Mouse (Mus musculus) stomach, embryonic 15.5 days (tissue): Measurements from ENCODE around the gene Cep170b. TPM values are rescaled to one million over a fixed set of nuclear protein-coding genes. Genes with fewer than 3 reads are reported as not detected.
A peak's percentile ranks its signal among the peaks of the same experiment; 100 is the strongest.

Experiments
- ATAC-seq: fragments of 200-750 bp; cut with Nextera tagmentation; 2 replicates; pipeline ENCODE4 v1.8.0; 2017; ENCODE audit warnings: low read depth, moderate number of reproducible peaks, moderate TSS enrichment; ENCODE audit not compliant: insufficient read depth, low FRiP score
- H3K27ac ChIP-seq: fragments of 300-500 bp; sonication (generic); 2 replicates; pipeline ENCODE4 v1.5.1; 2015; ENCODE audit warnings: mild to moderate bottlenecking, inconsistent platforms
- H3K27me3 ChIP-seq: fragments of 300-500 bp; sonication (generic); replicated peaks from 2 replicates; pipeline ENCODE4 v1.6.1; 2015; ENCODE audit warnings: inconsistent platforms
- H3K36me3 ChIP-seq: fragments of 300-500 bp; sonication (generic); 2 replicates; pipeline ENCODE4 v1.6.1; 2015; ENCODE audit warnings: inconsistent platforms
- H3K4me1 ChIP-seq: fragments of 300-500 bp; sonication (generic); 2 replicates; pipeline ENCODE4 v1.6.1; 2015; ENCODE audit warnings: inconsistent platforms
- H3K4me2 ChIP-seq: fragments of 300-500 bp; sonication (generic); 2 replicates; pipeline ENCODE4 v1.6.1; 2015; ENCODE audit warnings: mild to moderate bottlenecking, inconsistent platforms
- H3K4me3 ChIP-seq: fragments of 300-500 bp; sonication (generic); replicated peaks from 2 replicates; pipeline ENCODE4 v1.5.1; 2015; ENCODE audit warnings: inconsistent platforms
- H3K9ac ChIP-seq: fragments of 300-500 bp; sonication (generic); 2 replicates; pipeline ENCODE4 v1.6.1; 2015; ENCODE audit warnings: inconsistent platforms
- H3K9me3 ChIP-seq: fragments of 300-500 bp; sonication (generic); 2 replicates; pipeline ENCODE4 v1.6.1; 2016; ENCODE audit warnings: inconsistent platforms
- WGBS: fragments of 180-500 bp; shearing (Covaris S2); methylation state at CpG from one replicate; pipeline ENCODE4 v1.1.7; 2015; 5-methylcytosine and 5-hydroxymethylcytosine counted together
- polyA plus RNA-seq: library from polyadenylated mRNA; unstranded; fragments of >200 nt; fragmentation: Nextera tagmentation; extraction: Ambion mirVana; gene quantifications from 2 replicates; pipeline ENCODE4 v1.2.1, GENCODE M21; 2015

The Cep170b gene
- polyA plus RNA-seq, 1 experiment from 2014 or later: 24.3 TPM

DNA sequence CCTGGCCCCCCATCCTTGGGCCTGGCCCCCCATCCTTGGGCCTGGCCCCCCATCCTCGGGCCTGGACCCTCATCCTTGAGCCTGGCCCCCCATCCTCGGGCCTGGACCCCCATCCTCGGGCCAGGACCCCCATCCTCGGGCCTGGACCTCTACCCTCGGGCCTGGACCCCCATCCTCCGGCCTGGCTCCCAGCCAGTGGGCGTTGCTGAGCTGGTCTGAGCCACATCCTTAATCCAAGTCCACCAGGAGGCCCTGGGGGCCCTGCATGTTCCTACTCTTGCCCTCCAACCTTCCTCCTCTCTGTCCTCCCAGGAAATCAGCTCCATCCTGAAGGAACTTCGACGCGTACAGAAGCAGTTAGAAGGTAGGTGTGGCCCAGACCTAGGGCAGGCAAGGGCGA is 24.0 kb downstream of the Cep170b start:
- 84% methylated on average over 11 of the region's 11 CpGs for WGBS
- H3K9ac ChIP-seq: no peak overlapping the region; the same call in 1 of the 2 replicates

GRCm38 (mm10) chr12:112744891-112745580 is 24.8 kb downstream of the Cep170b start:
- H3K27me3 ChIP-seq: no peaks in the 10 kb centered on the region
- no peak overlapping the region for H3K4me3 ChIP-seq
- H3K27ac ChIP-seq: no peak overlapping the region
- H3K9me3 ChIP-seq: no peaks in the 10 kb centered on the region
- H3K36me3 ChIP-seq: peaks cover 6% of the 10 kb centered on the region; the same call in 1 of the 2 replicates
- no peak for ATAC-seq
- 82% methylated on average over 10 of the region's 10 CpGs for WGBS
- no peak overlapping the region for H3K4me2 ChIP-seq
- H3K9ac ChIP-seq: no peak overlapping the region
- H3K4me1 ChIP-seq: peaks cover 19% of the 10 kb centered on the region

More for the DNA sequence above, 24.0 kb downstream of the Cep170b start:
- Histone ChIP-seq H3K4me2 (no peak overlapping the region), H3K27ac (no peak overlapping the region), H3K9me3 (no peaks in the 10 kb centered on the region), H3K36me3 (peaks cover 9% of the 10 kb centered on the region; the same call in 1 of the 2 replicates), H3K27me3 (no peaks in the 10 kb centered on the region), H3K4me3 (no peak overlapping the region), H3K4me1 (peaks cover 19% of the 10 kb centered on the region)
- no peak for ATAC-seq

GRCm38 (mm10) chr12:112745716-112746115 is 25.5 kb downstream of the Cep170b start:
- Histone ChIP-seq H3K9me3 (no peaks in the 10 kb centered on the region), H3K4me1 (peaks cover 19% of the 10 kb centered on the region), H3K9ac (no peak overlapping the region), H3K27ac (no peak overlapping the region), H3K4me3 (no peak overlapping the region), H3K36me3 (peaks cover 3% of the 10 kb centered on the region; the same call in 1 of the 2 replicates), H3K27me3 (no peaks in the 10 kb centered on the region), H3K4me2 (no peak overlapping the region)
- no peak for ATAC-seq
- 85% methylated on average over 10 of the region's 10 CpGs for WGBS

DNA sequence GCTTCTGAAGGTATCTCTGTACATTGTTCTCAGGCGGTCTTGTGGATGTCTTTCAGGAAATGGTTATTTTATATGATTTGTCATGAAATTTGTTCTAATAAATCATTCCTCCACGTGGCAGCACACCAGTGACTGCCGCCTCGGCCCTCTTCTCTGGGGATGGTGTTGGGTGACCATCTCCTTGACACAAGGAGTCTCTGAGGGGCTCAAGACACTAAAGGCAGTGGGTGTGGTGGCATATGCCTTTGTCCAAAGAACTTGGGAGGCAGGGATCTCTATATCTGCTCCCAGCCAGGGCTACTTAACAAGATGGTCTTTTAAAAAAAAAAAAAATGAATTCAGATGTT is 26.2 kb downstream of the Cep170b start:
- no peak overlapping the region for H3K4me2 ChIP-seq
- no peak for ATAC-seq
- H3K27me3 ChIP-seq: no peaks in the 10 kb centered on the region
- peaks cover 3% of the 10 kb centered on the region; the same call in 1 of the 2 replicates for H3K36me3 ChIP-seq
- no peak overlapping the region for H3K4me3 ChIP-seq
- no peaks in the 10 kb centered on the region for H3K9me3 ChIP-seq
- H3K4me1 ChIP-seq: peaks cover 19% of the 10 kb centered on the region
- H3K27ac ChIP-seq: no peak overlapping the region
- no peak overlapping the region for H3K9ac ChIP-seq
- 70% methylated on average over 4 of the region's 4 CpGs for WGBS

GRCm38 (mm10) chr12:112746808-112747605 is 26.8 kb downstream of the Cep170b start:
- no peak for ATAC-seq
- WGBS: 31% methylated on average over 10 of the region's 10 CpGs
- H3K4me3 ChIP-seq: no peak overlapping the region
- H3K9ac ChIP-seq: no peak overlapping the region
- no peaks in the 10 kb centered on the region for H3K27me3 ChIP-seq
- H3K4me2 ChIP-seq: no peak overlapping the region
- H3K36me3 ChIP-seq: peaks cover 3% of the 10 kb centered on the region; the same call in 1 of the 2 replicates
- H3K27ac ChIP-seq: peak overlapping the region; percentile 17; the same call in 1 of the 2 replicates
- H3K9me3 ChIP-seq: no peaks in the 10 kb centered on the region
- peaks cover 19% of the 10 kb centered on the region for H3K4me1 ChIP-seq

GRCm38 (mm10) chr12:112747606-112747970 is 27.3 kb downstream of the Cep170b start:
- H3K27ac ChIP-seq: no peak overlapping the region
- H3K4me2 ChIP-seq: no peak overlapping the region
- ATAC-seq: no peak
- H3K9me3 ChIP-seq: no peaks in the 10 kb centered on the region
- peaks cover 3% of the 10 kb centered on the region; the same call in 1 of the 2 replicates for H3K36me3 ChIP-seq
- H3K4me1 ChIP-seq: peaks cover 16% of the 10 kb centered on the region
- 73% methylated on average over 8 of the region's 8 CpGs for whole genome bisulfite sequencing
- no peaks in the 10 kb centered on the region for H3K27me3 ChIP-seq
- H3K4me3 ChIP-seq: no peak overlapping the region
- no peak overlapping the region for H3K9ac ChIP-seq

- no peak for ATAC-seq
- Histone ChIP-seq H3K4me2 (no peak overlapping the region), H3K36me3 (no peaks in the 10 kb centered on the region), H3K4me3 (no peak overlapping the region), H3K4me1 (peaks cover 4% of the 10 kb centered on the region), H3K27me3 (no peaks in the 10 kb centered on the region), H3K9ac (no peak overlapping the region), H3K9me3 (no peaks in the 10 kb centered on the region), H3K27ac (no peak overlapping the region)
- 79% methylated on average over 12 of the region's 12 CpGs for WGBS
Measured at GRCm38 (mm10) chr12:112750976-112751375, 30.7 kb downstream of the Cep170b start.

GRCm38 (mm10) chr12:112752399-112752798 is 32.1 kb downstream of the Cep170b start:
- WGBS: 52% methylated on average over 2 of the region's 2 CpGs
- ATAC-seq: no peak
- no peak overlapping the region for H3K4me3 ChIP-seq
- no peak overlapping the region for H3K27ac ChIP-seq
- no peaks in the 10 kb centered on the region for H3K36me3 ChIP-seq
- no peak overlapping the region for H3K9ac ChIP-seq
- no peaks in the 10 kb centered on the region for H3K27me3 ChIP-seq
- no peak overlapping the region for H3K4me2 ChIP-seq
- no peaks in the 10 kb centered on the region for H3K9me3 ChIP-seq
- H3K4me1 ChIP-seq: no peaks in the 10 kb centered on the region

DNA sequence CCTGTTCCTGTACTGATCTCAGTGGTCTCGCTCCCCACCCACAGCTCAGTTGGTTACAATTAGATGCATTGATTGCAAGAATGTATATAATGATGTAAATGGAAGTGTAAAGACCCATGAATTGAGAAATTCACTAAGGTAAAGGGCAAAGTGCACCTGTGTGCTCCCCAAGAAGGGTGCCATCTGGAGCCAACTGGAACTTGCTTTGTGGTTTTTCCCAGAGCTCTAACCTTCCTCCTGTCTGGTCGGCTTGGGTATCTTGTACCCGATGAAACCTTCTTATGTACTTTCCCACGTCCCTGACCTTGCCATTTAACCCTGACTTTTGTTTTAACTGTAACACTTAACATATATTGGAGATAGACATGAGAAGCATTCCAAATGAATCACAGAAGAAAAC is 35.6 kb downstream of the Cep170b start:
- Histone ChIP-seq H3K27ac (no peak overlapping the region), H3K4me2 (no peak overlapping the region), H3K4me1 (no peaks in the 10 kb centered on the region), H3K9ac (no peak overlapping the region), H3K36me3 (no peaks in the 10 kb centered on the region), H3K27me3 (no peaks in the 10 kb centered on the region), H3K4me3 (no peak overlapping the region), H3K9me3 (no peaks in the 10 kb centered on the region)
- WGBS: 64% methylated on average over 4 of the region's 4 CpGs
- no peak for ATAC-seq

GRCm38 (mm10) chr12:112757896-112758295 is 37.6 kb downstream of the Cep170b start:
- Histone ChIP-seq H3K4me2 (no peak overlapping the region), H3K4me3 (no peak overlapping the region)
- no peak for ATAC-seq

DNA sequence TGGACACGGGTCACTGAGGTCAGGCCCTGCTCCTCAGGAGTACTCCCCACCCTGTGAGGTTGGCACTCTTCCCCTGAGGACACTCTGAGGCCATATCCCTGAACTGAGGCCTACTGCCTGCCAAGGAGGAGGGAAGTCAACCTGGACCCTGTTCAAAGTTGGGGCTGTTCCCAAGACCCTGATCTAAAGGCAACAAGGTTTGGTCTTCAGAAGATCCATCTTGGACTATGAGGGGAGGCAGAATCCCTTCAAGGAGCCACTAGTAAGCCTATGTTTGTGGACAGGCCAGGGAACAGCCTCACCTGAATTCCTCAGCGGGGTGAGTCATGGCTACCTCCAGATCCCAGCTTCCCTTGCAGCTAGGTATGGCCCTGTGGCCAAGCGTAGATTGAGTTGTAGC is 39.2 kb downstream of the Cep170b start:
- no peaks in the 10 kb centered on the region for H3K27me3 ChIP-seq
- no peaks in the 10 kb centered on the region for H3K9me3 ChIP-seq
- H3K4me3 ChIP-seq: no peak overlapping the region
- no peaks in the 10 kb centered on the region for H3K36me3 ChIP-seq
- ATAC-seq: no peak
- no peak overlapping the region for H3K27ac ChIP-seq
- H3K4me2 ChIP-seq: no peak overlapping the region
- H3K9ac ChIP-seq: no peak overlapping the region
- H3K4me1 ChIP-seq: no peaks in the 10 kb centered on the region
- WGBS: 85% methylated on average over 3 of the region's 3 CpGs

More at GRCm38 (mm10) chr12:112757896-112758295, 37.6 kb downstream of the Cep170b start:
- H3K36me3 ChIP-seq: no peaks in the 10 kb centered on the region
- H3K9ac ChIP-seq: no peak overlapping the region
- no peaks in the 10 kb centered on the region for H3K27me3 ChIP-seq
- no peaks in the 10 kb centered on the region for H3K4me1 ChIP-seq
- WGBS: 80% methylated on average over 5 of the region's 5 CpGs
- no peak overlapping the region for H3K27ac ChIP-seq
- H3K9me3 ChIP-seq: no peaks in the 10 kb centered on the region
